Mouse (Mus musculus): Measurements from ENCODE around the gene Hacd2.

The Hacd2 gene

DNA sequence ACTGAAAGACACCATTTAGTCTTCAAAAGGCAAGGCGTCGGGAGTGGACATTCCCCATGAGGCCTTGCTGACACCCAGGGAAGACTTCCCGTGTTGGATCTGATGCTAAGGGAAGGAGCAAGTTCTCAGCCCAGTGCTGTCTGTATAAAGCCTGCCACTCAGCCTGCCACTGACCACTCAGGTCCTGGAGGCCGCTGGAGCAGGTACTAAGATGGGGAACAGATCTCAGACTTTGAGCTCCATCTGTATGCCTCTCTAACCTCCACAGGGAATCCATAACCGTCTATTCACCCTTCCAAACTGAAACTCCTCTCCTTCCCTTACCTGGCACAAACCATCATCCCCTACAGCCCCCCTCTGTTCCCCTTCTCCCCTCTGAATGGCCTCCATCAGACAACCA, 91.3 kb downstream of the Hacd2 start:
- no peak for DNase-seq (ENCODE audit: low read depth, low spot score)

DNA sequence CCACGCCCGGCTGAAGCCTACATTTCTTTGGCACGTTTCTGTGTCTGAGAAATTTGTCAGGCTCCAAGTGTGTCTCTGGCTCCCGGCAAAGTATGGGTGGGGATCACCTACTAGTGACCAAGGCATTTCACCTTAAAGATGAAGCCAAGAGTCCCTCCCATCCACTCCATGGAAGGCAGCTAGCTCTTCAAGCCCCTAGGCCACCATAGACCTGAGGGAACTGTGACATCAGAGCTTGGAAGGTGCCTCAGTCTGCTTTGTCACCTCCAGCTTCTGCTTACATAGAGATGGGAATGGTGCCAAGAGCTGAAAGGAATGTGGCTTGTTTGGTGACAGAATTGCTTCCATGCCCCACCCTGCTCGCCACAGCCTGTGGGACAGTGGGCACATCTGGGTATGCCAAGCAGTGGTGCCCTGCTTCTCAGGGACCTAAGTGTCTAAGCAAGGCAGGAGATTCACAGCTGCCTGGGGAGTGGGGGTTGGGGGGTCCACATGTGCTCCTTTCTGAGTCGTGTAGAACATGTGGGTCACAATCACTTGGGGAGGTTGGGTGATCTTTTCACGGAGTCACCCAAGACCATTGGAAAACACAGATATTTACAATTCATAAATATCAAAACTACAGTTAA, 94.2 kb downstream of the Hacd2 start:
- DNase-seq (ENCODE audit: low read depth, low spot score), result no peak

DNA sequence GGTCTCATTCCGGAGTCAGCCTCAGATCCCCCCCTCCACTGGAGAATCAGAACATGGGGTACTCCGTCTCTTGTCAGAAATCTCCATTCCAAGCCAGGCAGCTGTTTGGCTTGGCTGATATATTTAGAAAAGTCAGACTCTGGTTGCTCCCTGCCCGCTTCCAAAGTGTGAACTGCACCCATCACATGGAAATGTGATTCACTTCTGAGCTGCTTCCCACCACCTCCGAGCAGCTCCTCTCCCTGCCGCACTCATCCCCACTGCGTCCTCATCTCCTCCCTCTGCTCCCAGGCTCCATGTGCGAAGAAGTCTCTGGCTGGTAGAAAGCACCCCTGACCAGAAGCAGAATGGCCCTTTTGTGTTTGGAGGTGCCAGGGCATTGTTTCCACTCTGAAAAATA, 95.2 kb downstream of the Hacd2 start:
- DNase-seq (ENCODE audit: low read depth, low spot score), result no peak

DNA sequence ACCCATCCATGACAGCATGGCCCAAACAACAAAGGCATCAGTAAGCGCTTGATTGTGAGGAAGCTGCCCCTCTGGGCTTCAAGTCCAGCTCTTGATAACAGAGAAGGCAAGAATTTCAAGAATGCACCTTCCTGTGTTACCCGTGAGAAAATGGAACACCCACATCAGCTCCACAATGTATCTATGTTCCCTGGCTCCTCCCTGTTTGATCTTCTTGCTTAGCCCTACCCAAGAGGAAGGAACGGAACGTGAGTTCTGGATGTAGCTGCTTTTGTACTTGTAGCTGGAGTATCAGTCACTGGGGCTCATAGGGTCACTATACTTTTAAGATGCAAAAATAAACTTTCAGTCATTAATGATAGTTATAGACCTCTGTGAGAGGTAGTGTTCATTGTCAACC, 98.4 kb downstream of the Hacd2 start:
- no peak for DNase-seq (ENCODE audit: low read depth, low spot score)

DNA sequence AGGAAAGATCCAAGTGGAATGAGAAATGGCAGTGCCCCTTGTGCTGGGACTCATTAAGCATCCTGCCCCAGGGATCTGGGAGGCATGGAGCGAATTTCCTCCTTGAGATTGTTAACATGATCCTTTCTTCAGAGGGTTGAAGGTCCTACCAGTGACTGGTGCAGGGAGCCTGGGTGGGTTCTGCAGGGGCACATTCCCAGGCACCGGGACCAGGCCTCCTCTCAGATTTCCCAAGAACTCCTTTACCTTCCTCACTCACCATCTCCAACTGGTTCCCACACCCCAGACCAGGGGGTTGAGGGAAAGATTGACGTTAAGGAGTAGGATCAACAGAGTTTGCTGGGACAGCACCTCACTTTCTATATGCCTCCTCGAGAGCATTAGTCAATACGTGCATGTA, 105.0 kb downstream of the Hacd2 start:
- no peak for DNase-seq (ENCODE audit: low read depth, low spot score)

DNA sequence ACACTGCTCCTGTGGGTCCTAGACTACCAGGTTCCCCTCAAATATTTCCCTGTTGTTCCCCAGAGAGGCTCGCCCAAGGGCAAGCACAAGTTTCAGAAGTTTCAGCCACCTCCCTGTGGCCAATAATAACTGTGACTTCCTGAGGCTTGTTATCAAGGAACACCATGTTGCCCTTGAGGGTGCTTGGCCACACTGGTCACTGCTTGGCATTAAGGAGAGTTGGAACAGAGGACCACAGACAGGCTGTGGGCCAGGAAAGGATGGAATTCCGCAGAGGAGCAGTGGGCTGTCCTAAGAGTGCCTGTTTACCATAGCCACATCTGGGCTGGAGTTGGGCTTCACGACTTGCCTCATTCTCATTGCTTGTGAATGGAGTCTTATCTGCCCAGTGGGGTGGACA, 107.9 kb downstream of the Hacd2 start:
- no peak for DNase-seq (ENCODE audit: low read depth, low spot score)

DNA sequence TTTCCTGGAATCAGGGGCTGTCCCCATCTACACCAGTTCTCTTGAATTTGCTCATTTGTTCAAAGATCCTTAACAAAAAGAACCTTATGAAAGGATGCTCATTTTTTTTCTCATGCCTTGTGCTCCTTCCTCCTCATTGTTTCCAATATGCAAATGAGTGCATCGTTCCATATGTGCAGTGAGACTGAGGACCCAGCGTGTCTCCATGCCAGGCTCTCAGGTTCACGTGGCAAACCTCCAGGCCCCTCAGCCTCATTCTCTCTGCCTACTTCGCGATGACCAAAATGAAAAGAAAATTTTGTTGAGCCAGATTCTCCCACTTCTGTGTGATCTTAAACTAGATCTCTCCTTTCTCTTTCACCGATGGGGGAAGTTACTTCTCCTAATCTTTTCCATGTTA, 117.2 kb downstream of the Hacd2 start:
- no peak for DNase-seq (ENCODE audit: low read depth, low spot score)

DNA sequence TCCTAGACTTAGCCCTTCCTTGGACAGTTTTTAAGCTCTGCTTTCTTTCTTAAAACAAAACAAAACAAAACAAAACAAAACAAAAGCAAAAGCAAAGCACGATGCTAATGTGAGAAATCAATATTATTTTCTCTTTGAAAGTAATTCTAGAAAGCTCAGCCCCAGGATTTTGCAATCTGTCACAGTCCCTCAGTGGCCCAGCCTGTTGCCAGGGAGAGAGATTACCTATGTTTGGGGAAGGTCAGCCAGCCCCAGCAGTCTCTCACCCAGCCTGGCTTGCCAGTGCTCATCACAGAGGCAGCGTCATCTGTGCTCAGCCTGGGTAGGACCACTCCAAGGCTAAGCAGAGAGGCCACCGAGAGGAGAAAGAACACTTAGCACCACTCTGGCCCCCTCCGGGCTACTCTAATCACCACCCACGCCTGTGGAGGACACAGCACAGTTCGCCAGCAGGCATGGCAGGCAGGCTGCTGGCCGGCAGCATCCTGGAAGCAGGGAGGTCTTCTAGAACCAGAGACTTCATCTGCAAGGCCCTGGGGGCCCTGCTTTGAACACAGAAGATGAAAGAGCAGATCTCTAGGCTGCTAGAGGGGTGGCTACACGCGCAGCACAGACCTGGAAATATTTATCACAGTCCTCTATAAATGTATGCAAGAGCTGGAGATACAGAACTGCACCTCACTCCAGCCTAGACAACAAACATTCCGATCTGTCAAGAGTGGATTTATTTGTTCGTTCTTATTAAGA, 117.8 kb downstream of the Hacd2 start:
- no peak for DNase-seq (ENCODE audit: low read depth, low spot score)

DNA sequence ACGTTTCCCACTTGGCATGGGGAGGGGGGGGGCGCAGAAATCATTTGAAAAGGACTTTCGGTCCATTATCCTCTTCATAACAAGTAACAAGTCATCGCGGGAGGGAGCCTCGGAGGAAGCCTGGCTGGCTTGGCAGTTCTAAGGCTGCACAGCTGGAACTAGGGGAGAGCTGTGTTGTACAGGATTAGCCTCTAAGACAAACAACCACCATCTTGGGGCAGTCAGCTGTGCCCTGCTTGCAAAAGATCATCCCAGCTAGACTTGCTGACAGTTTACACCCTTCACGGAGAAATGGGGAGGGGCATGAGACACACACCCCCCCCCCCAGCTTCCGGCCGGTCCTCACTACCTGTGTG, 118.4 kb downstream of the Hacd2 start:
- no peak for DNase-seq (ENCODE audit: low read depth, low spot score)

DNA sequence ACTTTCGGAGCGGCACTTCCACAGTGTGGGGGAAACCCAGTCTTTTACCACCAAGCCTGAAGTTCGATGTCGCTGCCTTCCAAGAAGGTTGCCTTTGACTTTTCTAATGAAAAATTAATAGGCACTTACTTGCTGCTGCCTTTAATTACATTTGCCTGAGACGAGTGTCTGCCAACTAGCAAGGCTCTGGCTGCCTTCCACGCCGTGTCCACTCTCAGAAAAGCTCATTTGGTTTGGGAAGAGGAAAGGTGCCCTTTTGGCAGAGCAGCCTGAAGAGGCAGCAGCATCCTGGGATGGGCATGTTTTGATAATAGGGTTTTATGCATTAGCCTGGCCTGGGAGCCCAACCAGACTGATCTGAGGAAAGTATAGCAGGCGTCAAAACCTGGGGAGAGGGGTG, 119.6 kb downstream of the Hacd2 start:
- no peak for DNase-seq (ENCODE audit: low read depth, low spot score)

DNA sequence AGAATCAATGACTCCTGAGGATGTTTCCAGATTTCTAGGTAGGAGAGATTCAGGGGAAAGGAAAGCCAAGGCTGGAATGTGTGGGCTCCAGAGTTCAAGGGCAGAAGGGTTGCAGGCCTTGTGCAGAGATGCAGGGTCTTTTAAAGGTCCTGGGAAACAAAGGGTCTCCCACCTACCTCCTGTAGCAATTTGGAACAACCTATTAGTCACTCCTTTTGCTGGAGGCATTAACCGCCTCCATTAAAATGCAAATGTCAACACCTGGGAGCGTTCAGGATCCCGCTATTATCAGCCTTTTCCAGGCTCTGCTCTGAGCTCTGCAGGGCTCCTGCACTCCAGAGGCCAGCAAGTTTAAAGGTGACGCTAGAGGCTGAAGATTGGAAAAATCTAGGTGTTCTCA, 123.9 kb downstream of the Hacd2 start:
- DNase-seq (ENCODE audit: low read depth, low spot score), result no peak

DNA sequence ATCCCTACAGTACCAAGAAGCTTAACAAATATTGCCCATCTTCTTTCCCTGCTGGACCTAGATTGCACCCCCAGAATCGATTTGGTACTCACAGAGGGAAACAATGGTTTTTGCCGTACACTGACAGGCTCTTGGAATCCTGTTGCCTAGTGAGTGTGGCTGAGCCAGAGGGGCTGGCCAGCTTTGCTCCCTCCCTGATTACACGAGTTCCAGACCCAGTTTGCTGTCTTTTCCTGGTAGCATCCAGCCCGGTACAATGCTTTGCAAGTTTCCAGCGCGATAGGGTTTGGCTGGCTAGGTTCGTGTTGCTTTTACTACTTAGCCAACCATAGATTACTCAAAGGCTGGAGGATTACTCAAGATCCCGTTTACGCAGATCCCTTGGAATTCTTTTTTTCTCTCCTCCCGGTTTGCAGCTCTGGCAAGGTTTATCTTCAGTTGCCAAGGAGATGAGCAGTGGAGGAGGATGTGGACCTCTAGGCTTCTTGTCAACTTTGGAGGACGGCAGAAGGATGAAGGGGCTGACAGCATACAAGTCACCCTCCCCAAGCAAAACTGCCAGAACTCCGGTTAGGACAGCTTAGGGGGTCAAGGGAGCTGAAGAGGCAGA, 131.0 kb downstream of the Hacd2 start:
- DNase-seq (ENCODE audit: low read depth, low spot score), result no peak

DNA sequence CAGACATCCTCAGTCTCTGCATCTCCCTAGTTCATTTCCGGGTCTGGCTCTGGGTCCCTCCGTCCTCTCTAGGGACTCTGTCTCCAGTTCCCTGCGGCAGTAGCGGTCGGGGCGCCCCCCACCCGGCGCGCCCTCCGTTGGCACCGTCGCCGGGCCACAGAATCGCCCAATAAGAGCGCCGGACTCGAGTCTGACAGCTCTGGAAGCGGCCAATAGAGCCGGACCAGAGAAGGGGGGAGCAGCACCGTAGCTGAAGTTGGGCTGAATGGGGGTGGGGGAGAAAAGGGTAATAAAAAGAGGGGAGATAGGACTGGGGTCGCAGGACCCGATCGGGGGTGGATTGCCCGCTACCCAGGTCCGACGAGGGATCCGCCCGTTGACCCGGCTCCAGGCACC, 132.0 kb downstream of the Hacd2 start:
- no peak for DNase-seq (ENCODE audit: low read depth, low spot score)

DNA sequence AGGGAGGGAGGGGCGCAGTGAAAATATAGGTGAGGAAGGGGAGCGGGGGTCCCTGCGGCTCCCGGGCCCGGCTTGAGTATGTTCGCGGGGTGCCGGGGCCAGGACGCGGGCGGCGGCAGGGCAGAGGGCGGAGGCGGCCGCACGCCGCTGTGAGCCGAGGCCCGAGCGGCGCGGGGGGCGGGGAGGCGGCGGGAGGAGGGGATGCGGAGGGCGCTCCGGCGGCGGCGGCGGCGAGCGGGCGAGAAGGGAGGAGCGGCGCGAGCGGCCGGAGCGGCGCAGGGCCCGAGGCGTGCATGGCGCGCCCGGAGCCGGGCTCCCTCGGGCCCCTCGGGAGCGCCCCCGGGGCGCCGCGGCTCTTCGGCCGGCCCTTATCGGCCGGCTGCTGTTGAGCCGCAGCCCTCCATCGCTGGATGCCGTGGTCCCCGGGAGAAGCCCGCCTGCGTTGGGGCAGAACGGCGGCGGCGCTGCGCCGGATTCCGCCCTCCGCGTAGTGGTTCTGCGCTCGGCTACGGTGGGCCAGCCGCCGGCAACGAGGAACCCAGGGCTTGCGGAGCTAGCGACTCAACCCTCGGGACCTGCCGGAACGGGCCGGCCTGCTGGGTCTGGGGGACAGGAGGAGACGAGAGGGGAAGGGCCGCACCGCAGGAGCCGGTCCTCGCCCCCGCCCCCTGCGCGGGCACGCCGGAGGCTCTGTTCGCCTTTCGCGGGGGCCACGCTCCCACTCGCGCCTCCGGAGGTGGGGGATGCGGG, 132.6 kb downstream of the Hacd2 start, which contains the start of gene Adcy5:
TSS of gene Adcy5 (plus strand) at position 237 of the 750 bp plus-strand sequence.
- peak; percentile 10 for DNase-seq (ENCODE audit: low read depth, low spot score)

DNA sequence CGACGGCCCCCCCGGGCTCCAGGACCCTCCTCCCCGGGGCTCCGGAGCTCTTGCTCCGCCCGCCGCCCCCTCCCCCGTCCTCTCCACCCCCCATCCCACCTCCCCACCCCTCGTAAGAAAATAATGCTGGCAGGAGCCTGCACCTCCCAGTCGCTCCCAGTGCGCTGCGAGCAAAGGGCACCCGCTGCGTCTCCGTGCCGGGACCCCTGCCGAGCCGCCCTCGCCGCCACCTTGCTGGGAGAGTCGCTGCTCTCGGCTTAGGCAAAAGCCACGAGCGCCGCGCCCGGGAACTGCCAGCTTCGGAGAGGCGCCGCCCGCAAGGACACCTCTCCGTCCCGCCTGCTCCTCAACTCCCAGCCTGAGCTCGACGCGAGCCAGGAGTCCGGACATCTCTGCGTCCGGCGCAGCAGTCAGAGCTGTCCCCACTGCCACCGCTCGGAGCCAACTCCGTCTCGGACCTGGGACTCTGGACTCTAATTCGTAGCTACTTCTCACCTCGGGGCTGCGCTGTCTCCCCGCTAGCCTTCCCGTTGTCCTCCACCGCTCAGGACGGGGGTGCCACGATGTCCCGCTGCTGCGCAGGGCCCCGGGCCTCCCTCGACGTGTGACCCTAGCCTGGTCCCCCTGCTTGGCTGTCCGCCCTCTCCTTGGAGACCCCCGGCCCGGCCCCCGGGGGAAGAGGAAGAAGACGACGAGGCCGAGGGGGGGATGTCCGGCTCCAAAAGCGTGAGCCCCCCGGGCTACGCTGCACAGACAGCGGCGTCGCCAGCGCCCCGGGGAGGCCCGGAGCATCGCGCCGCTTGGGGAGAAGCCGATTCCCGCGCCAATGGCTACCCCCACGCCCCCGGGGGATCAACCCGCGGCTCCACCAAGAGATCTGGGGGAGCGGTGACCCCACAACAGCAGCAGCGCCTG, 133.4 kb downstream of the Hacd2 start:
- DNase-seq (ENCODE audit: low read depth, low spot score), result peak; percentile 9

DNA sequence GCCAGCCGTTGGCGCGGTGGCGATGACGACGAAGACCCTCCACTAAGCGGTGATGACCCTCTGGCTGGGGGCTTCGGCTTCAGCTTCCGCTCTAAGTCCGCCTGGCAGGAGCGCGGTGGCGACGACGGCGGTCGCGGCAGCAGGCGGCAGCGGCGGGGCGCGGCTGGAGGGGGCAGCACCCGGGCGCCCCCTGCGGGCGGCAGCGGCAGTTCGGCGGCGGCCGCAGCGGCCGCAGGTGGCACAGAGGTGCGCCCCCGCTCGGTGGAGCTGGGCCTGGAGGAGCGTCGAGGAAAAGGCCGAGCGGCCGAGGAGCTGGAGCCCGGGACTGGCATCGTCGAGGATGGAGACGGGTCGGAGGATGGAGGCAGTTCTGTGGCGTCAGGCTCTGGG, 134.1 kb downstream of the Hacd2 start:
- peak; percentile 40 for DNase-seq (ENCODE audit: low read depth, low spot score)

DNA sequence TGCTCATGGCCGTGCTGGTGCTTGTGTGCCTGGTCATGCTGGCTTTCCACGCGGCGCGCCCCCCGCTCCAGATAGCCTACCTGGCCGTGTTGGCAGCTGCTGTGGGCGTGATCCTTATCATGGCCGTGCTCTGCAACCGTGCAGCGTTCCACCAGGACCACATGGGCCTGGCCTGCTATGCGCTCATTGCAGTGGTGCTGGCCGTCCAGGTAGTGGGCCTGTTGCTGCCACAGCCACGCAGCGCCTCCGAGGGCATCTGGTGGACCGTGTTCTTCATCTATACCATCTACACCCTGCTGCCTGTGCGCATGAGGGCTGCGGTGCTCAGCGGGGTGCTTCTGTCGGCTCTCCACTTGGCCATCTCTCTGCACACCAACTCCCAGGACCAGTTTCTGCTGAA, 134.6 kb downstream of the Hacd2 start:
- DNase-seq (ENCODE audit: low read depth, low spot score), result no peak

All from CD4-positive helper T cell, adult 2 months (primary cell).